Mouse (Mus musculus) kidney, adult 2 months (tissue): Measurements from ENCODE around the gene Map3k20.

Experiments
- CTCF ChIP-seq: fragments of 200-500 bp; conservative IDR thresholded peaks from 2 replicates; pipeline ENCODE4 v1.5.1; 2011; ENCODE audit warnings: low read depth, mild to moderate bottlenecking, control low read depth, low read length, moderate library complexity, mixed read lengths; ENCODE audit not compliant: insufficient read depth, insufficient read length
- POLR2A ChIP-seq: fragments of 200-500 bp; IDR thresholded peaks from one replicate; pipeline ENCODE4 v1.6.1; 2011; ENCODE audit warnings: low read depth, low read length, control low read depth

- TF ChIP-seq POLR2A (no peak), CTCF (no peak)
Observed at GRCm38 (mm10) chr2:72365930-72366329, 80.5 kb downstream of the Map3k20 start.
